Mouse (Mus musculus): ENCODE data around the gene Fah. TPM values are rescaled to one million over a fixed set of nuclear protein-coding genes. Genes with fewer than 3 reads are reported as not detected.
A peak's percentile ranks its signal among the peaks of the same experiment; 100 is the strongest.

Fah gene
- polyA plus RNA-seq, 1 experiment from 2014 or later = 15.0 TPM

DNA sequence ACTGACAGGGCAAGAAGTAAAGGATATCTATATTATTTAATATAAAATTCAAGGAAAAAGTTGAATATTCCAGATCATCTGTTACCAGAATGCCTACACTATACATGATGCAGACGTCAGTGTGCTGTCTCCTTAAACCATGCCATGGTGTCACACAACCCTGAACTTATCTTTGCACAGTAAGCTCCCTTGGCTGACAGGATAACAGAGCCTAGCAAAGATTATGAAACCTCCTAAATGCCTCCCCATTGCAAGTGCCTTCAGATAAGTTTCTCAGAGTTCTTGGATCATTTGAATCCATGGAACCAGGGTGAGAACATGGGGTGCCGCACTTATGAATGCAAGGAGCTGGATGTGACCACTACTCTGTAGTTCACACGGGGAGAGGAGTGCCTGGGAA is 25.4 kb upstream of the Fah start:
- Histone ChIP-seq H3K4me1 (ENCODE audit: control insufficient read depth, insufficient read depth, low read length) (no peaks in the 10 kb centered on the region), H3K9me3 (replicated peaks; ENCODE audit: control insufficient read depth, low read length) (no peaks in the 10 kb centered on the region), H3K4me3 (replicated peaks; ENCODE audit: low read length) (no peak overlapping the region), H3K27me3 (ENCODE audit: control insufficient read depth, insufficient read depth, low read length) (no peaks in the 10 kb centered on the region), H3K27ac (ENCODE audit: low read length) (no peak overlapping the region), H3K4me2 (ENCODE audit: low read depth, low read length) (no peak overlapping the region), H3K9ac (ENCODE audit: low read length) (no peak overlapping the region), H3K36me3 (ENCODE audit: control insufficient read depth, insufficient read depth, low read length) (0 out of 2 replicates have a peak, but pooled peaks cover 9% of the 10 kb centered on the region)
- ATAC-seq (ENCODE audit: insufficient read depth, low FRiP score) = no peak
- 88% methylated on average over 3 of the region's 3 CpGs for WGBS

DNA sequence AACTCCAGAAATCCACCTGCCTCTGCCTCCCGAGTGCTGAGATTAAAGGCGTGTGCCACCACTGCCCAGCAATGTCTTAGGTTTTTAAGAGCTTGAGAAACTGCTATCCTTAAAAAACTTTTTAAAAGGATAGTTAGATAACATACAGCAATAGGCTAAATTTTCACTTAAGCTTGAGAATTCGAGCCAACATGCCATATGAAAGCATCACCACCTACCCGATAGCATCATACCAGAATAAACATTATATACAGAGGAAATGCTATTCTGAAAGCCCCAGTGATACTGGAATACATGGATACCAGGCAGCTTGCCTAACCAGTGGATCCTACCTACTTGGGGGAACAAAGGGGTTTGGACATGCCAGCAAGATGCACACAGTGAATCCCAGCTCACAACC is 17.2 kb upstream of the Fah start:
- no peak for ATAC-seq (ENCODE audit: insufficient read depth, low FRiP score)
- Histone ChIP-seq H3K27me3 (ENCODE audit: control insufficient read depth, insufficient read depth, low read length) (no peaks in the 10 kb centered on the region), H3K4me3 (replicated peaks; ENCODE audit: low read length) (no peak overlapping the region), H3K9ac (ENCODE audit: low read length) (no peak overlapping the region), H3K4me2 (ENCODE audit: low read depth, low read length) (no peak overlapping the region), H3K4me1 (ENCODE audit: control insufficient read depth, insufficient read depth, low read length) (no peaks in the 10 kb centered on the region), H3K9me3 (replicated peaks; ENCODE audit: control insufficient read depth, low read length) (no peaks in the 10 kb centered on the region), H3K27ac (ENCODE audit: low read length) (no peak overlapping the region), H3K36me3 (ENCODE audit: control insufficient read depth, insufficient read depth, low read length) (peaks cover 17% of the 10 kb centered on the region)
- WGBS = 93% methylated on average over 4 of the region's 4 CpGs

DNA sequence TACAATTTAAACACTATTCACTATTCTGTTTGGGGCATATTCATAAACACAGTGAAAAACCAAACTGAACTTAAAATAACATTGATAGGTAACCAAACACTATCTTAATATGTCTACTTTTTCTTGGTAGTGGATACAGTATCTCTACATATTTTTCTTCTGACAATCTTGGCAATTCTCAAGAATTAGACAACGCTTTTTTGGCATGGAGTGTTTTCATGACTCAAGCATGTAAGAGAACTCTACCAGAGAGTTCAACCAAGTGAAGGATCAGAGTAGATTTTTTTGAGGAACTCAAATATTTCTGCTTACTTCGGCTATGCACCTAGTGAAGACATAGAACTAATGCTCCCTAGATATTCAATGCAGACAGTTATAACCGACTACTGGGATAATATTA is 14.4 kb upstream of the Fah start:
- Histone ChIP-seq H3K4me3 (replicated peaks; ENCODE audit: low read length) (no peak overlapping the region), H3K36me3 (ENCODE audit: control insufficient read depth, insufficient read depth, low read length) (peaks cover 17% of the 10 kb centered on the region), H3K27me3 (ENCODE audit: control insufficient read depth, insufficient read depth, low read length) (no peaks in the 10 kb centered on the region), H3K27ac (ENCODE audit: low read length) (no peak overlapping the region), H3K4me2 (ENCODE audit: low read depth, low read length) (no peak overlapping the region), H3K9ac (ENCODE audit: low read length) (no peak overlapping the region), H3K4me1 (ENCODE audit: control insufficient read depth, insufficient read depth, low read length) (no peaks in the 10 kb centered on the region), H3K9me3 (replicated peaks; ENCODE audit: control insufficient read depth, low read length) (no peaks in the 10 kb centered on the region)
- 88% methylated on average over 3 of the region's 3 CpGs for WGBS
- no peak for ATAC-seq (ENCODE audit: insufficient read depth, low FRiP score)

DNA sequence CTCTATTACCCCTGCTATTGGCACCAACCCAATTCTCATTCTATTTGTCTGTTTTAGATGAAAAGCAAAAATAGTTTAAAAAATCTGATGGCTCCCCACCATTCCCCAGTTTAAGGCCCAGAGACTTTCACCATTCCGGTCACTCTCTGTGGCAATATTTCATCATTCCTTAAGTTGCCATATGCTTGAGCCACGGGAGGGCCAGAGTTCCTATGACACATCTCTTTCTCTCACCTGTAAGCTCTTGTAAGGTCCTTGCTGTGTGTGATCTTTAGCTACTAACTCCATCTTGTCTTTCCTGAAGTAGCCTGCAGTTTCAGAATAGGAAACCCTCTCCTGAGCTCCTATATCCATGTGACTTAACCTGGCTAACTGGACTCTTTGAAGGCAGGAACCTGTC is 12.4 kb upstream of the Fah start:
- no peaks in the 10 kb centered on the region for H3K9me3 ChIP-seq (replicated peaks; ENCODE audit: control insufficient read depth, low read length)
- no peak overlapping the region for H3K27ac ChIP-seq (ENCODE audit: low read length)
- 93% methylated on average over 2 of the region's 2 CpGs for WGBS
- H3K4me2 ChIP-seq (ENCODE audit: low read depth, low read length) = no peak overlapping the region
- no peak overlapping the region for H3K9ac ChIP-seq (ENCODE audit: low read length)
- H3K4me3 ChIP-seq (replicated peaks; ENCODE audit: low read length) = no peak overlapping the region
- H3K27me3 ChIP-seq (ENCODE audit: control insufficient read depth, insufficient read depth, low read length) = no peaks in the 10 kb centered on the region
- H3K36me3 ChIP-seq (ENCODE audit: control insufficient read depth, insufficient read depth, low read length) = peaks cover 8% of the 10 kb centered on the region; the same call in 1 of the 2 replicates
- no peaks in the 10 kb centered on the region for H3K4me1 ChIP-seq (ENCODE audit: control insufficient read depth, insufficient read depth, low read length)
- no peak for ATAC-seq (ENCODE audit: insufficient read depth, low FRiP score)

GRCm38 (mm10) chr7:84612445-84612844 is 5.9 kb upstream of the Fah start:
- no peaks in the 10 kb centered on the region for H3K9me3 ChIP-seq (replicated peaks; ENCODE audit: control insufficient read depth, low read length)
- no peaks in the 10 kb centered on the region for H3K27me3 ChIP-seq (ENCODE audit: control insufficient read depth, insufficient read depth, low read length)
- 66% methylated on average over 4 of the region's 4 CpGs for WGBS
- no peak overlapping the region for H3K27ac ChIP-seq (ENCODE audit: low read length)
- H3K4me3 ChIP-seq (replicated peaks; ENCODE audit: low read length) = no peak overlapping the region
- H3K36me3 ChIP-seq (ENCODE audit: control insufficient read depth, insufficient read depth, low read length) = no peaks in the 10 kb centered on the region
- H3K4me1 ChIP-seq (ENCODE audit: control insufficient read depth, insufficient read depth, low read length) = no peaks in the 10 kb centered on the region
- ATAC-seq (ENCODE audit: insufficient read depth, low FRiP score) = no peak
- no peak overlapping the region for H3K4me2 ChIP-seq (ENCODE audit: low read depth, low read length)
- H3K9ac ChIP-seq (ENCODE audit: low read length) = no peak overlapping the region

DNA sequence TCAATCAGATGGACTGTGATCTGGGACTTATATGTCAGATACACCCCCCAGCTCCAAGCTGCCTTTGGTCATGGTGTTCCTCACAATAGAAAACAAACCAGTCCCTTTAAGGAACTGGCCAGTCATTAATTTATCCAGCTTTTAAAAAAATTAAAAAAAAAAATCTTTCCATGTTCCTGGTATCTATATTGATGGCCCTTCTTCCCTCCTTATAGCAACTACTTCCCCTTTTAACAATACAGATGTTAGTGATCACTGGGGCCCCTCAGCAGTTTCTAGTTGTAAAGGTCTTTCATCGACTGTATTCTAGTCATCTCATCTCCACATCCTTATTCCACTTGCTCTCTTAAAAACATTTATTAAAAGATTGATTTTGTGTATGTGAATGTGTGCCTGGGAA is 5.1 kb upstream of the Fah start:
- Histone ChIP-seq H3K9ac (ENCODE audit: low read length) (no peak overlapping the region), H3K4me1 (ENCODE audit: control insufficient read depth, insufficient read depth, low read length) (no peaks in the 10 kb centered on the region), H3K27me3 (ENCODE audit: control insufficient read depth, insufficient read depth, low read length) (no peaks in the 10 kb centered on the region), H3K4me3 (replicated peaks; ENCODE audit: low read length) (no peak overlapping the region), H3K36me3 (ENCODE audit: control insufficient read depth, insufficient read depth, low read length) (no peaks in the 10 kb centered on the region), H3K9me3 (replicated peaks; ENCODE audit: control insufficient read depth, low read length) (no peaks in the 10 kb centered on the region), H3K4me2 (ENCODE audit: low read depth, low read length) (no peak overlapping the region), H3K27ac (ENCODE audit: low read length) (no peak overlapping the region)
- no peak for ATAC-seq (ENCODE audit: insufficient read depth, low FRiP score)
- whole genome bisulfite sequencing = 86% methylated on average over 1 of the region's 1 CpGs

- H3K9ac ChIP-seq (ENCODE audit: low read length) = peak overlapping the region; percentile 70
- peak overlapping the region; percentile 6; the same call in 1 of the 2 replicates for H3K27ac ChIP-seq (ENCODE audit: low read length)
- 0% methylated on average over 36 of the region's 36 CpGs for WGBS
- H3K4me1 ChIP-seq (ENCODE audit: control insufficient read depth, insufficient read depth, low read length) = peaks cover 9% of the 10 kb centered on the region; the same call in 1 of the 2 replicates
- ATAC-seq (ENCODE audit: insufficient read depth, low FRiP score) = peak; percentile 92
- H3K27me3 ChIP-seq (ENCODE audit: control insufficient read depth, insufficient read depth, low read length) = no peaks in the 10 kb centered on the region
- peak overlapping the region; percentile 61 for H3K4me3 ChIP-seq (replicated peaks; ENCODE audit: low read length)
- H3K9me3 ChIP-seq (replicated peaks; ENCODE audit: control insufficient read depth, low read length) = no peaks in the 10 kb centered on the region
- H3K4me2 ChIP-seq (ENCODE audit: low read depth, low read length) = peak overlapping the region; percentile 97
- H3K36me3 ChIP-seq (ENCODE audit: control insufficient read depth, insufficient read depth, low read length) = no peaks in the 10 kb centered on the region
Measured at GRCm38 (mm10) chr7:84605704-84606292, 724 bp downstream of the Fah start.

- peak overlapping the region; percentile 6; the same call in 1 of the 2 replicates for H3K27ac ChIP-seq (ENCODE audit: low read length)
- peak overlapping the region; percentile 61 for H3K4me3 ChIP-seq (replicated peaks; ENCODE audit: low read length)
- no peaks in the 10 kb centered on the region for H3K9me3 ChIP-seq (replicated peaks; ENCODE audit: control insufficient read depth, low read length)
- H3K36me3 ChIP-seq (ENCODE audit: control insufficient read depth, insufficient read depth, low read length) = no peaks in the 10 kb centered on the region
- no peak for ATAC-seq (ENCODE audit: insufficient read depth, low FRiP score)
- H3K4me2 ChIP-seq (ENCODE audit: low read depth, low read length) = peak overlapping the region; percentile 97
- 10% methylated on average over 19 of the region's 19 CpGs for WGBS
- no peaks in the 10 kb centered on the region for H3K27me3 ChIP-seq (ENCODE audit: control insufficient read depth, insufficient read depth, low read length)
- peak overlapping the region; percentile 70 for H3K9ac ChIP-seq (ENCODE audit: low read length)
- H3K4me1 ChIP-seq (ENCODE audit: control insufficient read depth, insufficient read depth, low read length) = peaks cover 9% of the 10 kb centered on the region; the same call in 1 of the 2 replicates
Measured at GRCm38 (mm10) chr7:84605033-84605687, 1.4 kb downstream of the Fah start.

- H3K27ac ChIP-seq (ENCODE audit: low read length) = peak overlapping the region; percentile 27; the same call in 1 of the 2 replicates
- H3K4me2 ChIP-seq (ENCODE audit: low read depth, low read length) = no peak overlapping the region
- no peak for ATAC-seq (ENCODE audit: insufficient read depth, low FRiP score)
- H3K4me3 ChIP-seq (replicated peaks; ENCODE audit: low read length) = no peak overlapping the region
- H3K27me3 ChIP-seq (ENCODE audit: control insufficient read depth, insufficient read depth, low read length) = no peaks in the 10 kb centered on the region
- peaks cover 9% of the 10 kb centered on the region; the same call in 1 of the 2 replicates for H3K4me1 ChIP-seq (ENCODE audit: control insufficient read depth, insufficient read depth, low read length)
- H3K36me3 ChIP-seq (ENCODE audit: control insufficient read depth, insufficient read depth, low read length) = no peaks in the 10 kb centered on the region
- no peaks in the 10 kb centered on the region for H3K9me3 ChIP-seq (replicated peaks; ENCODE audit: control insufficient read depth, low read length)
- WGBS = 68% methylated on average over 3 of the region's 3 CpGs
- no peak overlapping the region for H3K9ac ChIP-seq (ENCODE audit: low read length)
Measured at GRCm38 (mm10) chr7:84604501-84604900, 2.0 kb downstream of the Fah start.
